Mouse (Mus musculus): ENCODE data around the gene Ints6l. TPM values are rescaled to one million over a fixed set of nuclear protein-coding genes. Genes with fewer than 3 reads are reported as not detected.

Ints6l gene
- polyA plus RNA-seq, 1 experiment from 2014 or later, result 18.2 TPM

Other genes with a start within 250 kb of the Ints6l start
- not detected in 2 replicates for gene Gm773, start 242.0 kb upstream of the Ints6l start, polyA plus RNA-seq (2015; fragmentation: Nextera tagmentation; extraction: Ambion mirVana)
- 6.1 and 7.2 TPM in 2 replicates for gene Zfp449, start 108.5 kb upstream of the Ints6l start, polyA plus RNA-seq (2015; fragmentation: Nextera tagmentation; extraction: Ambion mirVana)
- gene Smim10l2a, start 80.3 kb upstream of the Ints6l start, polyA plus RNA-seq (2015; fragmentation: Nextera tagmentation; extraction: Ambion mirVana), result 39.4 and 46.0 TPM in 2 replicates
- not detected in 2 replicates for gene Gm2174, start 6.9 kb upstream of the Ints6l start, polyA plus RNA-seq (2015; fragmentation: Nextera tagmentation; extraction: Ambion mirVana)
- gene Gm10477, start 69.9 kb downstream of the Ints6l start, polyA plus RNA-seq (2015; fragmentation: Nextera tagmentation; extraction: Ambion mirVana), result not detected in 2 replicates
- not detected in 2 replicates for gene Gm648, start 94.7 kb downstream of the Ints6l start, polyA plus RNA-seq (2015; fragmentation: Nextera tagmentation; extraction: Ambion mirVana)
- gene Mmgt1, start 143.2 kb downstream of the Ints6l start, polyA plus RNA-seq (2015; fragmentation: Nextera tagmentation; extraction: Ambion mirVana), result 60.4 and 60.7 TPM in 2 replicates
- gene Slc9a6, start 154.9 kb downstream of the Ints6l start, polyA plus RNA-seq (2015; fragmentation: Nextera tagmentation; extraction: Ambion mirVana), result 82.5 and 84.0 TPM in 2 replicates

All from midbrain, embryonic 16.5 days (tissue).